Mouse (Mus musculus): ENCODE data around the gene Ldb1. TPM values are rescaled to one million over a fixed set of nuclear protein-coding genes. Genes with fewer than 3 reads are reported as not detected.

Ldb1 gene
- polyA plus RNA-seq, 1 experiment, result 217 TPM

- no peak overlapping the region for H3K4me3 ChIP-seq (replicated peaks; ENCODE audit: control insufficient read depth, low read depth, low read length)
- no peak overlapping the region for H3K27ac ChIP-seq (ENCODE audit: control insufficient read depth, insufficient read depth, low read depth, low read length, poor library complexity)
- H3K4me1 ChIP-seq (ENCODE audit: control insufficient read depth, insufficient read depth, low read length), result no peaks in the 10 kb centered on the region
- 71% methylated on average over 11 of the region's 11 CpGs for WGBS
- no peak for TF ChIP-seq POLR2A (IDR thresholded peaks at IDR 0.05; ENCODE audit: borderline replicate concordance, control insufficient read depth, low read depth, low read length)
- peak; percentile 24; the same call in 1 of the 2 replicates for TF ChIP-seq CTCF (IDR thresholded peaks at IDR 0.05; ENCODE audit: control insufficient read depth, insufficient read depth, low read length)
Measured at GRCm38 (mm10) chr19:46028747-46029320, 16.2 kb downstream of the Ldb1 start.

GRCm38 (mm10) chr19:46026567-46026966 is 18.4 kb downstream of the Ldb1 start:
- H3K4me3 ChIP-seq (replicated peaks; ENCODE audit: control insufficient read depth, low read depth, low read length), result no peak overlapping the region
- TF ChIP-seq POLR2A (IDR thresholded peaks at IDR 0.05; ENCODE audit: borderline replicate concordance, control insufficient read depth, low read depth, low read length) (no peak), CTCF (IDR thresholded peaks at IDR 0.05; ENCODE audit: control insufficient read depth, insufficient read depth, low read length) (no peak)
- no peaks in the 10 kb centered on the region for H3K4me1 ChIP-seq (ENCODE audit: control insufficient read depth, insufficient read depth, low read length)
- no peak overlapping the region for H3K27ac ChIP-seq (ENCODE audit: control insufficient read depth, insufficient read depth, low read depth, low read length, poor library complexity)
- 35% methylated on average over 8 of the region's 8 CpGs for WGBS

GRCm38 (mm10) chr19:46024959-46025358 is 20.1 kb downstream of the Ldb1 start:
- 77% methylated on average over 6 of the region's 6 CpGs for WGBS
- TF ChIP-seq CTCF (IDR thresholded peaks at IDR 0.05; ENCODE audit: control insufficient read depth, insufficient read depth, low read length) (no peak), POLR2A (IDR thresholded peaks at IDR 0.05; ENCODE audit: borderline replicate concordance, control insufficient read depth, low read depth, low read length) (no peak)
- no peaks in the 10 kb centered on the region for H3K4me1 ChIP-seq (ENCODE audit: control insufficient read depth, insufficient read depth, low read length)
- H3K4me3 ChIP-seq (replicated peaks; ENCODE audit: control insufficient read depth, low read depth, low read length), result no peak overlapping the region
- H3K27ac ChIP-seq (ENCODE audit: control insufficient read depth, insufficient read depth, low read depth, low read length, poor library complexity), result no peak overlapping the region

- Histone ChIP-seq H3K4me1 (ENCODE audit: control insufficient read depth, insufficient read depth, low read length) (no peaks in the 10 kb centered on the region), H3K4me3 (replicated peaks; ENCODE audit: control insufficient read depth, low read depth, low read length) (no peak overlapping the region), H3K27ac (ENCODE audit: control insufficient read depth, insufficient read depth, low read depth, low read length, poor library complexity) (no peak overlapping the region)
- TF ChIP-seq POLR2A (IDR thresholded peaks at IDR 0.05; ENCODE audit: borderline replicate concordance, control insufficient read depth, low read depth, low read length) (no peak), CTCF (IDR thresholded peaks at IDR 0.05; ENCODE audit: control insufficient read depth, insufficient read depth, low read length) (no peak)
- 93% methylated on average over 2 of the region's 2 CpGs for WGBS
Measured at GRCm38 (mm10) chr19:46016023-46016422, 29.0 kb downstream of the Ldb1 start.

DNA sequence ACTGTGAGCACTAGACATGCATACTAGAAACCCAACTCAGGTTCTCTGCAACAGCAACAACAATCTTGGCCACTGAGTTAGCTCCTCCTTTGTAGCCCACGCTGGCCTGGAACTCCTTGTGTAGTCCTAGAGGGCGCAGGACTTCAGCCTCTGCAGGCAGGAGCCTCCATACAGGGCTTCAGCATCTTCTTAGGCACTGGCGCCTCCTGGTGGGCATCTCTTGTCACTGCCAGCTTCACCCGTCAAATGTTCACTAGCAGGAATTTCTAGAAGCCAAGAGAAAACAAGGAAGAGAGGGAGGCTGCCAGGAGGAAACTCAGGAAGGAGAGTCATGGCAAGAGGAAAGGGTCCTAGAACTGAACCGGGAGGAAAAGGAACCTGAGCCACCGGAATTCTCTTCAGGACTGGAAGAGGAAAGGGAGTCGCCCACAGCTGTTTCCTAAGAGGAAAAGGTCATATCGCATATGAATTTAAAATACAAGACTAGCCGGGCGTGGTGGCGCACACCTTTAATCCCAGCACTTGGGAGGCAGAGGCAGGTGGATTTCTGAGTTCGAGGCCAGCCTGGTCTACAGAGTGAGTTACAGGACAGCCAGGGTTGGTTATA is 30.3 kb downstream of the Ldb1 start:
- Histone ChIP-seq H3K27ac (ENCODE audit: control insufficient read depth, insufficient read depth, low read depth, low read length, poor library complexity) (no peak overlapping the region), H3K4me1 (ENCODE audit: control insufficient read depth, insufficient read depth, low read length) (no peaks in the 10 kb centered on the region), H3K4me3 (replicated peaks; ENCODE audit: control insufficient read depth, low read depth, low read length) (no peak overlapping the region)
- peak; percentile 97 for TF ChIP-seq CTCF (IDR thresholded peaks at IDR 0.05; ENCODE audit: control insufficient read depth, insufficient read depth, low read length)
- no peak for TF ChIP-seq POLR2A (IDR thresholded peaks at IDR 0.05; ENCODE audit: borderline replicate concordance, control insufficient read depth, low read depth, low read length)
- 3% methylated on average over 12 of the region's 12 CpGs for WGBS

- Histone ChIP-seq H3K4me1 (ENCODE audit: control insufficient read depth, insufficient read depth, low read length) (no peaks in the 10 kb centered on the region; the same call in 1 of the 2 replicates), H3K27ac (ENCODE audit: control insufficient read depth, insufficient read depth, low read depth, low read length, poor library complexity) (no peak overlapping the region), H3K4me3 (replicated peaks; ENCODE audit: control insufficient read depth, low read depth, low read length) (no peak overlapping the region)
- TF ChIP-seq POLR2A (IDR thresholded peaks at IDR 0.05; ENCODE audit: borderline replicate concordance, control insufficient read depth, low read depth, low read length), result no peak
- TF ChIP-seq CTCF (IDR thresholded peaks at IDR 0.05; ENCODE audit: control insufficient read depth, insufficient read depth, low read length), result no peak
- 79% methylated on average over 7 of the region's 7 CpGs for WGBS
Measured at GRCm38 (mm10) chr19:46005680-46006079, 39.3 kb downstream of the Ldb1 start.

- 91% methylated on average over 17 of the region's 17 CpGs for WGBS
- TF ChIP-seq CTCF (IDR thresholded peaks at IDR 0.05; ENCODE audit: control insufficient read depth, insufficient read depth, low read length) (no peak), POLR2A (IDR thresholded peaks at IDR 0.05; ENCODE audit: borderline replicate concordance, control insufficient read depth, low read depth, low read length) (no peak)
- H3K4me1 ChIP-seq (ENCODE audit: control insufficient read depth, insufficient read depth, low read length), result no peaks in the 10 kb centered on the region; the same call in 1 of the 2 replicates
- H3K27ac ChIP-seq (ENCODE audit: control insufficient read depth, insufficient read depth, low read depth, low read length, poor library complexity), result no peak overlapping the region
- no peak overlapping the region for H3K4me3 ChIP-seq (replicated peaks; ENCODE audit: control insufficient read depth, low read depth, low read length)
Measured at GRCm38 (mm10) chr19:46004814-46005466, 40.1 kb downstream of the Ldb1 start.
